Mouse (Mus musculus) ES-Bruce4 (cell line): Measurements from ENCODE around the gene Ugt1a6b.

ENCODE experiments used
- CTCF ChIP-seq: IDR thresholded peaks from one replicate; pipeline ENCODE4 v1.8.1; 2011; ENCODE audit warnings: low read depth, low read length
- EP300 ChIP-seq: IDR thresholded peaks from 2 replicates; pipeline ENCODE4 v1.6.1; 2011; ENCODE audit warnings: low read depth, low read length; ENCODE audit not compliant: insufficient read depth
- POLR2A ChIP-seq: IDR thresholded peaks from one replicate; pipeline ENCODE4 v1.8.1; 2011; ENCODE audit warnings: low read length; ENCODE audit not compliant: insufficient read depth

DNA sequence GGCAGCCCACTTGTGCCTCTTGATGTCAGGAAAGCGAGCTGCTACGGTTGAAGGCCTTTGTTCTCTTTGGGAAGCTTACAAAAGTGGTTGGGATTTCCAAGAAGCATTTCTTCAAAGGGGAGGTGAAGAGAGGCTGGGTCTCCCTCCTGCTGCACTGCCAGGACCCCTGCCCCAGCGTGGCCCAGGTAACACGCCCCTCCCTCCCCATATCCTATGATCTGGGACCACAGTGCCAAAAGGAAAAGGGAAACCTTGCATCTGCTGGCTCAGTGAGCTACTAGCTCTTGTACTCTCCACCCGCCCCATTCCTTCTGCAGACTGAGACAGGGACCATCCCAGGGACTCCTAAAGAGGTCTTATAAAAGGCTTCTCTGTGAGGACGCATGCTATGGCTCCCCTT, 154.6 kb downstream of the Ugt1a6b start:
- TF ChIP-seq CTCF (no peak), POLR2A (no peak), EP300 (no peak)
